Mouse (Mus musculus): ENCODE data around the gene Sun3.

GRCm38 (mm10) chr11:8983237-8983861 lies 65.4 kb downstream of the Sun3 start:
- TF ChIP-seq POLR2A (IDR thresholded peaks at IDR 0.05; ENCODE audit: borderline replicate concordance, extremely low read depth, low read depth, low read length) (no peak), CTCF (IDR thresholded peaks at IDR 0.05; ENCODE audit: insufficient read depth, low read length) (peak; percentile 68)
